Mouse (Mus musculus) WW6 (cell line): ENCODE data around the gene Rpl23a.
"Not testable (repeated sequence)": the region's sequence is repeated elsewhere in the genome, so short reads cannot be mapped to it uniquely, and the experiment has no call there.

Experiments used
- DNase-seq: peaks from one replicate; pipeline ENCODE4 v3.0.0-alpha.2; 2013; ENCODE audit warnings: low read depth, low spot score

Rpl23a gene

DNA sequence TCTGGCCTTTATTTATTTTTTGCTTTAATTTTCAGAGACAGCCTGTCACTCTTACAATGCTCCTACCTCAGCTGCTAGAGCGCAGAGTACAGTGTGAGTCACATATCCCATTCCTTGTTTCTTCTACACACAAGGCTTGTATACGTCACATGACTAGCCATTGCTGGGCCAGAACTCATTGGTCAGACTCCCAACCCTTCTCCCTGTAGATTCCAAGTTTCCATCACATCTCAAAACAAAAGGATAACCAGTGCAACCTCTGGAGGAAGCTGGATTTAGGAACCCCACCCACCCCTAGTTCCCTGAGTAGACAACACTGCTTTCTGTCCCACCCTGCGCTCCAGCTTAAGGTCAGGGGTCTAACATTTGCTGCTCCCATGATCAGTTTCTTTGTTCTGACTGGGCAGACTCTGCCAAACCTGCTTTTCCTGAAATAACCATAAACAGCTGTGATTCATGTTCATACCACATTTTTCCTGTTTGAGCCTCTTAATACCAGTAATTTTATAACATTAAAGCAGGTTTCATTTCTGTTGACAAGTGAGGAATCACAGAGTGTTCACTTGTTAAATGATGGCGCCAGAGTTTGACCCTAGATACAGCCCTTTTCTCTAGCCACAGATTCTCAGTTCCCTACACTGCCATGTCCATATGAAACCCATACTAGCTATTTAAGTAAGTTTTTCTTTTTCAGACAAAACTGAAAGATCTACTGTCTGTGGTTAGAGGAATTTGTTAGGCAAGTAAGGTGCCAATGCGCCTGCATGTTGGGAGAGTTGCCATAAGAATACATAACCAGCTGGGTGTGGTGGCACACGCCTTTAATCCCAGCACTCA, 36.5 kb downstream of the Rpl23a start:
- DNase-seq, result no peak

DNA sequence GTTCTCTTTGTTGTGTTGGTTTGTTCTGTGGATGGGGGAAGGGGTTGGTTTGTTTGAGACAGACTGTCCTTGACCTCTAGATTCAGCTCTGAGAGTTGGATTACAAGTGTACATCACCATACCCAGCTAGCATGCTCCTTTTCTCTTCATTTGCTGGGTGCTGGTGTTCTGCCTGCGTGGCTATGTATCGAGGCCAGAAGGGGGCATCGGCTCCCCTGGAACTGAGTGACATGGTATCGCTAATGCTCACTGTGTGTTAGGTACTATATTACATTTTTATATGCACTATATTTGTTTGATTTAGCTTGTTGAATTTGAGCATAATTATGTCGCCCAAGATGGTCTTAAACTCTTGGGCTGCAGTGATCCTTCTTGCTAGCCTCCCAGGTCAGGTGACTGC, 37.2 kb downstream of the Rpl23a start:
- DNase-seq, result no peak

DNA sequence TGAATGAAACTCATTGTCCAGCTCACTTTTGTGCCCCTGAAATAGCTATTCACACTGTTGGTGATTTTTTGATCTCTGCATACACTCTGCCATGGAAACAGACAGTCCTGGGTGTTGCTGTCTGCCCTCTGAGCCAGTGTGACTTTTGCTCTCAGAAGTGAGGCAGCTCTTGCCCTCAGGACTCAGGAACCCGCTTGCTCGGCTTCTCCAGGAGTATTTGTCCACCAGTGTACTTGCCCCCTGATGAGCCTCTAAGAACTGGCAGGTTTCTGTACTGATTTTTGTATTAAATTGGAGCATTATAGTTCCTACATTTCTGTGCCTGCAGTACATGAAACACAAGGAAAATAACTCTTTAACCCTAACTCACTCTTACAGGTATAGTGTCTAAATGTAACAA, 39.9 kb downstream of the Rpl23a start:
- no peak for DNase-seq

DNA sequence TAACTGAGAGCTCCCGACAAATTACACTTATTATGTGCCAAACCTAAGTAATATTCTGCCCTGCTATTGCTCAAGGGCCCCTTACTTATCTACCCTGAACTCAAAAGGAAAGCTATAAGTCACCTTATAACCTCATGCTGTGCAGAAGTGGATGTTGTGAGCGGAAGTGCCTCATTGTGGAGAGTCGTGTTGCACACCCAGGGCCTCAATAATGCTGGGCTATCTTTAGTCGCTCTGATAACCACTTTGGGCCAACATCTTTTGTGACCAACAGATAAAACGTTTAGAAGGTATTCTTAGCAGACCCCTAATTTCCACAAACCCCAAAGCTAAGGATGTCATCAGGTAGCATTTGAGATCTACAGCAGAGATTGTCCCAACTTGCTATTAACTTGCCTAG, 42.7 kb downstream of the Rpl23a start:
- DNase-seq, result no peak

DNA sequence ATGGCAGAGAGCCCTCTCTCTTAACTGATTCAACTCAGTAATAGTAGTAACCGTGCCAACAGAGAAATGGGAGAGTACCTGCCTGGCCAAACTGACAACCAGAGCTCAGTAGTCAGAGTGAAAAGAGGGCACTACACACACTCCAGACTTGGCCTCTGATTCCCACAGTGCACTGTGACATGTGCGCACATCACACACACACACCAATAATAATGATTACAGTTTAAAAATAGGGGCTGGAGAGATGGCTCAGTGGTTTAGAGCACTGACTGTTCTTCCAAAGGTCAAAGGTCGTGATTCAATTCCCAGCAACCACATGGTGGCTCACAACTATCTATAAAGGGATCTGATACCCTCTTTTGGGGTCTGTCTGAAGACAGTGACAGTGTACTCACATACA, 45.4 kb downstream of the Rpl23a start:
- DNase-seq, result no peak

- no peak for DNase-seq
Measured at GRCm38 (mm10) chr11:78137584-78137983, 45.8 kb downstream of the Rpl23a start.

DNA sequence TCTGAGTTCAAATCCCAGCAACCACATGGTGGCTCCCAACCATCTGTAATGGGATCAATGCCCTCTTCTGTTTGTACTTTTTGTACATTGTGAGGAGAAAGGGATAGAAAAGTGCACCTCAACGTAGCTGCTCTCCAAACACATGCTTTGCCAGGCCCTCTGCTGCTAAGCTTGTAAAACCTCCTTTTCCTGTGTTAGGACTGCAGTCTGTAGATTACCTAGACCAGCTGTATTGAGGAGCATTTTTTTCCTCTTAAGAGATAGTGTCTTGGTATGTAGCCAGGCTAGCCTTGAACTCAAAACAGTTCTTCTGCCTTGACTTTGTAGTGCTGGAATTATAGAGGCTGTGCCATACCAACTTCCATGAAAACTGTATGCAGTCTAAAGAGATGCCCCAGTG, 47.3 kb downstream of the Rpl23a start:
- no peak for DNase-seq

- DNase-seq, result not testable (repeated sequence)
Measured at GRCm38 (mm10) chr11:78135314-78135713, 48.1 kb downstream of the Rpl23a start.

DNA sequence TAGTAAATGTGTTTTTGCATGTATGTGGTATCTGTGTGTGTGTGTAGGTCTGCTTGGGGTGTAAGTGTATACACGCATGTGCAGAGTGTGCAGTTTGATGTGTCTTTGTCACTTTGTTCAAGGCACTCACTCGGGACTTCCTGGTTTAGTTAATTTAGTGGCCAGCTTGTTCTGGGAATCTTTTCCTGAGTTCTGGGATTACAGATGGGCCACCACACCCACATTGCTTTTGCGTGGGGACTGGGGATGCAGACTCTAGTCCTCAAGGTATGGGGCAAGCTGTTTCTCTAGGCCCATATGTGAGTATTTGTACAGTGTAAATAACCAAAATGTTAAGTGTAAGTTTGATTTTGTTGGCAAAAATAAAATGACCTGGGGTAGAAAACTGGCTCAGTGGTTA, 49.0 kb downstream of the Rpl23a start:
- no peak for DNase-seq

- DNase-seq, result no peak
Measured at GRCm38 (mm10) chr11:78133915-78134314, 49.5 kb downstream of the Rpl23a start.
